12 mouse cellular contexts compared by ENCODE assay signal in the genomic region with DNA sequence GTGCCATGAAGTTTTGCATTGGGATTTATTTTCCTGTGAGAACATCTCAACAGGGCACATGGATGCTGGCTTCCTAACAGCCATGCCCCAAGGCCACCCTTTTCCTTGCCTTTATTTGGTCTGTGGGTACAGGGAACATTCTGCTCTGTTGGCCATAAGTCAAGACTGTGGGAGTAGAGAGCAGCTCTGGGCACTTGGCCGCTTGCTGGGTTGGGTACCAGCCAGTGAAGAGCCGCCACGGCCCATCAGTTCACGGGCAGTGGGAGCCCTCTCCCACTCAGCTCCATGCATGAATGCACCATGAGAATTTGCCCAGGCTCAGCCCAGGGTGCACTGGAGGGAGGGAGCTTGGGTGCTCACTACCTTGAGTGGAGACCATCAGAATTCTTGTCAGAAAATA.
A peak's percentile ranks its signal among the peaks of the same experiment; 100 is the strongest.
DNase-seq lines count a peak whose midpoint lies in the region; ATAC-seq and TF ChIP-seq lines count a peak whose summit lies in the region.
"Had no signal": no experiment of that assay in that cellular context is flagged by ENCODE, and none has a peak within 500 bp of the region (broad histone marks: within the 10 kb centered on the region; RNA-seq: fewer than 3 reads in every experiment).

No protein-coding gene starts in this region.

- no peak for TF ChIP-seq POLR2A in kidney, adult 2 months (IDR thresholded peaks at IDR 0.05; ENCODE audit: low read depth, low read length)

- DNase-seq in right cerebral cortex, postnatal 10 days (ENCODE audit: low spot score in 2 of 2), result peak; percentile 32 to 34
- no peak for DNase-seq in right cerebral cortex, adult 18-20 months
- DNase-seq in cerebellum, postnatal 14 days, result peak; percentile 78 to 89
- peak; percentile 92 for DNase-seq in kidney, adult 2 months
- no peak for DNase-seq in frontal cortex, postnatal 10 days (ENCODE audit: low spot score in 2 of 2)
- no peak for DNase-seq in midbrain, embryonic 10.5 days (ENCODE audit: low spot score)
- DNase-seq: gastrocnemius, postnatal 14 days; lung, adult 18-20 months had no signal

- no peak for ATAC-seq in forebrain, embryonic 13.5 days
- ATAC-seq: activated CD4-positive, CD25-positive, alpha-beta regulatory T cell, adult 4 months; inflammation-experienced regulatory T-cells, adult 6 months; midbrain, embryonic 16.5 days had no signal

- 31% methylated on average over 4 of the region's 4 CpGs for WGBS in kidney, adult 2 months
- WGBS in midbrain, embryonic 10.5 days, result 97% methylated on average over 4 of the region's 4 CpGs
- WGBS in forebrain, embryonic 13.5 days, result 91% methylated on average over 4 of the region's 4 CpGs

- H3K4me2 ChIP-seq in forebrain, embryonic 13.5 days, result no peak overlapping the region

- H3K4me1 ChIP-seq in kidney, adult 2 months (ENCODE audit: control insufficient read depth, insufficient read depth, low read length), result peaks cover 4% of the 10 kb centered on the region
- H3K4me1 ChIP-seq in midbrain, embryonic 10.5 days, result peaks cover 10% of the 10 kb centered on the region
- H3K4me1 ChIP-seq in forebrain, embryonic 13.5 days, result no peaks in the 10 kb centered on the region

- H3K9ac ChIP-seq in forebrain, embryonic 13.5 days, result no peak overlapping the region

- no peak overlapping the region; the same call in 1 of the 2 replicates for H3K27ac ChIP-seq in kidney, adult 2 months (ENCODE audit: insufficient read depth, low read depth, low read length)
- no peak overlapping the region for H3K27ac ChIP-seq in midbrain, embryonic 10.5 days (replicated peaks)
- H3K27ac ChIP-seq in forebrain, embryonic 13.5 days, result no peak overlapping the region

- H3K27me3 ChIP-seq in kidney, adult 2 months (replicated peaks; ENCODE audit: control insufficient read depth, insufficient read depth, low read length), result no peaks in the 10 kb centered on the region
- no peaks in the 10 kb centered on the region for H3K27me3 ChIP-seq in midbrain, embryonic 10.5 days (ENCODE audit: low read depth, poor library complexity, severe bottlenecking)
- H3K27me3 ChIP-seq in forebrain, embryonic 13.5 days, result no peaks in the 10 kb centered on the region

- no peaks in the 10 kb centered on the region for H3K36me3 ChIP-seq in kidney, adult 2 months (ENCODE audit: control insufficient read depth, insufficient read depth, low read length)
- no peaks in the 10 kb centered on the region for H3K36me3 ChIP-seq in midbrain, embryonic 10.5 days
- no peaks in the 10 kb centered on the region for H3K36me3 ChIP-seq in forebrain, embryonic 13.5 days (ENCODE audit: poor library complexity, severe bottlenecking)

- H3K9me3 ChIP-seq in midbrain, embryonic 10.5 days (replicated peaks), result no peaks in the 10 kb centered on the region
- no peaks in the 10 kb centered on the region for H3K9me3 ChIP-seq in forebrain, embryonic 13.5 days (replicated peaks)

- TF ChIP-seq CTCF in kidney, adult 2 months (conservative IDR thresholded peaks at IDR 0.05; ENCODE audit: insufficient read depth, insufficient read length, low read depth, low read length), result no peak

- no peak overlapping the region for H3K4me3 ChIP-seq in kidney, adult 2 months (ENCODE audit: insufficient read depth, low read depth, low read length)
- H3K4me3 ChIP-seq in midbrain, embryonic 10.5 days, result no peak overlapping the region
- H3K4me3 ChIP-seq in forebrain, embryonic 13.5 days, result no peak overlapping the region

Comparison
In these comparisons a context has a peak if more than half of its experiments do, and no peak if none do; other contexts are left out.
1. DNase-seq: peak in right cerebral cortex, postnatal 10 days (2 of 2), cerebellum, postnatal 14 days (2 of 2) and kidney, adult 2 months (single experiment); none in right cerebral cortex, adult 18-20 months (single experiment), frontal cortex, postnatal 10 days (0 of 2) and midbrain, embryonic 10.5 days (single experiment).